Mouse (Mus musculus) forebrain, embryonic 10.5 days (tissue): ENCODE results near the gene Commd3. TPM values are rescaled to one million over a fixed set of nuclear protein-coding genes. Genes with fewer than 3 reads are reported as not detected.

Experiments used
- DNase-seq: peaks from one replicate; pipeline ENCODE4 v3.0.0-alpha.2; 2017; ENCODE audit warnings: low spot score; ENCODE audit errors: extremely low spot score
- H3K27ac ChIP-seq: fragments of 300-500 bp; sonication (generic); 2 replicates; pipeline ENCODE4 v1.5.1; 2016; ENCODE audit warnings: mild to moderate bottlenecking
- H3K27me3 ChIP-seq: fragments of 300-500 bp; sonication (generic); 2 replicates; pipeline ENCODE4 v1.6.1; 2016; ENCODE audit warnings: mild to moderate bottlenecking; ENCODE audit not compliant: poor library complexity, severe bottlenecking
- H3K36me3 ChIP-seq: fragments of 300-500 bp; sonication (generic); replicated peaks from 2 replicates; pipeline ENCODE4 v1.6.1; 2016; ENCODE audit warnings: mild to moderate bottlenecking, moderate library complexity
- H3K4me1 ChIP-seq: fragments of 300-500 bp; sonication (generic); 2 replicates; pipeline ENCODE4 v1.6.1; 2016
- H3K4me3 ChIP-seq: fragments of 300-500 bp; sonication (generic); 2 replicates; pipeline ENCODE4 v1.5.1; 2016; ENCODE audit warnings: mild to moderate bottlenecking, moderate library complexity
- H3K9me3 ChIP-seq: fragments of 300-500 bp; sonication (generic); 2 replicates; pipeline ENCODE4 v1.6.1; 2016; ENCODE audit warnings: mild to moderate bottlenecking, moderate library complexity
- WGBS: fragments of 180-500 bp; shearing (Covaris S2); methylation state at CpG from one replicate; pipeline ENCODE4 v1.1.7; 2016; 5-methylcytosine and 5-hydroxymethylcytosine counted together
- polyA plus RNA-seq: library from polyadenylated mRNA; unstranded; fragments of >200 nt; fragmentation: Nextera tagmentation; extraction: Ambion mirVana; gene quantifications from 2 replicates; pipeline ENCODE4 v1.2.1, GENCODE M21; 2016

Gene Commd3
- polyA plus RNA-seq, 1 experiment from 2014 or later: 90.9 TPM

DNA sequence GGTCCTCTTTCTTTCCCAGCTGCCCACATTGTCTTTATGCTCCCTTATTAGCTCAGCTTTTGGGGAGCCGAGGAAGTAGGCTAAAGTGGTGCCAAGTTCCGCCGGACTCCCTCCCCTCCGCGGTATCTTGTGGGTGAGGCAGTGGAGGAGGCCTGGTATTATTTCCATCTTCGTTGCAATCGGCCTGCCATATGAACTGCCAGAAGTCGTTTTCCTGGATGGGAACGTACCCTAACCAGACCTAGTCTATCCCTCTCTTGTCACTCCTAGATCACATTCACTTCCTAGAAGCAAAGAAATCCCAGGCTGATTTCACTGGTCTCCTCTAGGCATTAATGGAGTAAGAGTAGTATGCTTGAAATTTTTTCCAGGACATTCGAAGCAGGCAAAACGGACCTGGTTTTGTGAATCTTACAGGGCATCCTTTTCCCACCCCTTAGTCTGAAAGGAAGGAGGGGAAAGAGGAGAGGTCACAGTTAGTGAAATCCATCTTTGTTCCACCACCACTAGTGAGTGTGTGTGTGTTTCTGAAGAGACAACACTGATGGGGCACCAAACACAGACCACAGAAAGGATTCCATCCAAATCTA lies 27.3 kb downstream of the Commd3 start:
- H3K27me3 ChIP-seq: peaks cover 98% of the 10 kb centered on the region
- H3K27ac ChIP-seq: no peak overlapping the region
- H3K36me3 ChIP-seq: no peaks in the 10 kb centered on the region
- no peak overlapping the region for H3K4me3 ChIP-seq
- H3K4me1 ChIP-seq: peaks cover 18% of the 10 kb centered on the region
- no peaks in the 10 kb centered on the region for H3K9me3 ChIP-seq
- DNase-seq: no peak
- under 1% methylated on average over 11 of the region's 11 CpGs for WGBS

- 79% methylated on average over 3 of the region's 3 CpGs for WGBS
- H3K4me1 ChIP-seq: no peaks in the 10 kb centered on the region
- H3K36me3 ChIP-seq: no peaks in the 10 kb centered on the region
- H3K9me3 ChIP-seq: no peaks in the 10 kb centered on the region
- H3K4me3 ChIP-seq: no peak overlapping the region
- H3K27me3 ChIP-seq: peaks cover 5% of the 10 kb centered on the region
- no peak overlapping the region for H3K27ac ChIP-seq
- no peak for DNase-seq
Observed at GRCm38 (mm10) chr2:18710356-18710755, 38.2 kb downstream of the Commd3 start.

GRCm38 (mm10) chr2:18713071-18713470 lies 40.9 kb downstream of the Commd3 start:
- no peak overlapping the region for H3K4me3 ChIP-seq
- H3K27me3 ChIP-seq: no peaks in the 10 kb centered on the region; the same call in 1 of the 2 replicates
- WGBS: 75% methylated on average over 2 of the region's 2 CpGs
- no peaks in the 10 kb centered on the region for H3K9me3 ChIP-seq
- no peaks in the 10 kb centered on the region for H3K36me3 ChIP-seq
- DNase-seq: no peak
- H3K4me1 ChIP-seq: no peaks in the 10 kb centered on the region
- no peak overlapping the region for H3K27ac ChIP-seq

GRCm38 (mm10) chr2:18714337-18714736 lies 42.2 kb downstream of the Commd3 start:
- no peaks in the 10 kb centered on the region for H3K4me1 ChIP-seq
- no peak overlapping the region for H3K27ac ChIP-seq
- WGBS: 79% methylated on average over 3 of the region's 3 CpGs
- no peak overlapping the region for H3K4me3 ChIP-seq
- H3K27me3 ChIP-seq: no peaks in the 10 kb centered on the region; the same call in 1 of the 2 replicates
- no peaks in the 10 kb centered on the region for H3K36me3 ChIP-seq
- no peaks in the 10 kb centered on the region for H3K9me3 ChIP-seq
- no peak for DNase-seq

GRCm38 (mm10) chr2:18718521-18718920 lies 46.3 kb downstream of the Commd3 start:
- WGBS: 84% methylated on average over 4 of the region's 4 CpGs

DNA sequence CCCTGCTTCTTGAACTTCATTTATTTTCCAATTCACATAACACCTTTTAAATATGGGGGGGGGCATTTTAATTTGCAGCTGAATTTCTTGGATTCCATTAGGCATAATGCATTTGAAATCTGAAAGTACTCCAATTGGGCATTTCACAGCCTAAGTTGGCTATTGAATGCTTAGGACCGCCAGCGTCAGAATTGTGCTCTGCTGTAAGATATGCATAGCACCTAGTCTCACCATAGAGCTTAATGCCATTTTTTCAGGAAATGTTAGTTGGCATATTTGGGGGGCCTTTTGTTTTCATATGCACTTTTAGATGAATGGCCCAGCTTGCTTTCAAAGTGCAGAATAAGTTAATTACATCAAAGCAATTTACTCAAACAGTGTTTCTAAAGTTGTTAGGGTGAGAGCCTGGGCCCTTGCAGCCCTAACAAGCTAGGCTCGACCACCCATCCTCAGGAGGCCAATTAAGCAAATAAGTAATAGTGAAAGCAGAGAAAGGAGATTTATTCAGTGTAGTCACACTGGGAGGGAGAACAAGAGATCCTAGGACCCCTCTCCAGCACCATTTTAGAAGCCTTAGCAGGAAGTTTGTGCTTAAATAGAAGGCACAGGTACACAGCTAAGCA lies 50.1 kb downstream of the Commd3 start:
- WGBS: 55% methylated on average over 3 of the region's 3 CpGs

More at GRCm38 (mm10) chr2:18718521-18718920, 46.3 kb downstream of the Commd3 start:
- no peak for DNase-seq
- peaks cover 28% of the 10 kb centered on the region; the same call in 1 of the 2 replicates for H3K27me3 ChIP-seq
- no peaks in the 10 kb centered on the region for H3K9me3 ChIP-seq
- H3K4me3 ChIP-seq: no peak overlapping the region
- H3K4me1 ChIP-seq: 0 out of 2 replicates have a peak, but pooled peaks cover 4% of the 10 kb centered on the region
- H3K36me3 ChIP-seq: no peaks in the 10 kb centered on the region
- H3K27ac ChIP-seq: no peak overlapping the region

GRCm38 (mm10) chr2:18724462-18724861 lies 52.3 kb downstream of the Commd3 start:
- Histone ChIP-seq H3K27me3 (peaks cover 55% of the 10 kb centered on the region), H3K27ac (no peak overlapping the region), H3K36me3 (no peaks in the 10 kb centered on the region), H3K9me3 (no peaks in the 10 kb centered on the region), H3K4me1 (0 out of 2 replicates have a peak, but pooled peaks cover 4% of the 10 kb centered on the region), H3K4me3 (no peak overlapping the region)
- no peak for DNase-seq
- WGBS: 93% methylated on average over 1 of the region's 1 CpGs

More for the DNA sequence above, 50.1 kb downstream of the Commd3 start:
- H3K36me3 ChIP-seq: no peaks in the 10 kb centered on the region
- no peak for DNase-seq
- H3K9me3 ChIP-seq: no peaks in the 10 kb centered on the region
- no peak overlapping the region for H3K4me3 ChIP-seq
- peaks cover 40% of the 10 kb centered on the region; the same call in 1 of the 2 replicates for H3K27me3 ChIP-seq
- no peak overlapping the region for H3K27ac ChIP-seq
- 0 out of 2 replicates have a peak, but pooled peaks cover 4% of the 10 kb centered on the region for H3K4me1 ChIP-seq

Other genes with a start within 250 kb of the Commd3 start
- gene Bmi1, start 4.6 kb downstream of the Commd3 start, polyA plus RNA-seq: 25.9 and 28.3 TPM in 2 replicates
- not detected in 2 replicates for gene Spag6, start 21.6 kb downstream of the Commd3 start, polyA plus RNA-seq